Mouse (Mus musculus) C2C12 (cell line): ENCODE data around the gene Rab14.

Experiments
- CTCF ChIP-seq: IDR thresholded peaks from one replicate; pipeline ENCODE4 v1.5.1; 2011; ENCODE audit not compliant: control insufficient read depth, insufficient read depth, insufficient read length
- MYOD1 ChIP-seq: IDR thresholded peaks from one replicate; pipeline ENCODE4 v1.6.1; 2011; ENCODE audit warnings: low read depth; ENCODE audit not compliant: control insufficient read depth, insufficient read length
- MYOG ChIP-seq: IDR thresholded peaks from one replicate; pipeline ENCODE4 v1.6.1; 2011; ENCODE audit not compliant: control insufficient read depth, insufficient read length; ENCODE audit errors: extremely low read depth
- USF1 ChIP-seq: IDR thresholded peaks from one replicate; pipeline ENCODE4 v1.6.1; 2011; ENCODE audit warnings: low read depth, mild to moderate bottlenecking, control low read depth, moderate library complexity

GRCm38 (mm10) chr2:35195626-35196544 is 5.0 kb downstream of the Rab14 start:
- no peak for TF ChIP-seq MYOG
- TF ChIP-seq USF1, result no peak
- TF ChIP-seq CTCF, result no peak
- TF ChIP-seq MYOD1, result no peak
